Mouse (Mus musculus): ENCODE measurements around the gene Inf2. TPM values are rescaled to one million over a fixed set of nuclear protein-coding genes. Genes with fewer than 3 reads are reported as not detected.

Inf2 gene
- polyA plus RNA-seq, 1 experiment from 2014 or later = 5.3 TPM

GRCm38 (mm10) chr12:112630029-112630428, 41.4 kb downstream of the Inf2 start:
- no peaks in the 10 kb centered on the region for H3K36me3 ChIP-seq (ENCODE audit: insufficient read depth, low read length)
- 89% methylated on average over 12 of the region's 12 CpGs for WGBS
- no peak overlapping the region for H3K9ac ChIP-seq (replicated peaks; ENCODE audit: low read length)
- peaks cover 28% of the 10 kb centered on the region for H3K4me1 ChIP-seq (ENCODE audit: insufficient read depth, low read length)
- H3K27me3 ChIP-seq (ENCODE audit: insufficient read depth, low read length) = no peaks in the 10 kb centered on the region
- H3K4me2 ChIP-seq (replicated peaks; ENCODE audit: low read depth, low read length) = no peak overlapping the region
- H3K27ac ChIP-seq (ENCODE audit: low read length) = no peak overlapping the region
- H3K9me3 ChIP-seq (ENCODE audit: low read length) = no peaks in the 10 kb centered on the region
- no peak overlapping the region for H3K4me3 ChIP-seq (ENCODE audit: low read length)
- no peak for ATAC-seq (ENCODE audit: low FRiP score, low TSS enrichment)

- Histone ChIP-seq H3K36me3 (ENCODE audit: insufficient read depth, low read length) (no peaks in the 10 kb centered on the region), H3K4me3 (ENCODE audit: low read length) (no peak overlapping the region), H3K9me3 (ENCODE audit: low read length) (no peaks in the 10 kb centered on the region), H3K27ac (ENCODE audit: low read length) (no peak overlapping the region), H3K27me3 (ENCODE audit: insufficient read depth, low read length) (no peaks in the 10 kb centered on the region), H3K9ac (replicated peaks; ENCODE audit: low read length) (no peak overlapping the region), H3K4me1 (ENCODE audit: insufficient read depth, low read length) (peaks cover 28% of the 10 kb centered on the region), H3K4me2 (replicated peaks; ENCODE audit: low read depth, low read length) (no peak overlapping the region)
- WGBS = 77% methylated on average over 5 of the region's 5 CpGs
- no peak for ATAC-seq (ENCODE audit: low FRiP score, low TSS enrichment)
Measured at GRCm38 (mm10) chr12:112630796-112631195, 42.2 kb downstream of the Inf2 start.

- no peaks in the 10 kb centered on the region for H3K27me3 ChIP-seq (ENCODE audit: insufficient read depth, low read length)
- no peaks in the 10 kb centered on the region for H3K36me3 ChIP-seq (ENCODE audit: insufficient read depth, low read length)
- H3K4me3 ChIP-seq (ENCODE audit: low read length) = no peak overlapping the region
- 11% methylated on average over 1 of the region's 1 CpGs for WGBS
- H3K4me2 ChIP-seq (replicated peaks; ENCODE audit: low read depth, low read length) = no peak overlapping the region
- 0 out of 2 replicates have a peak overlapping the region, but pooled peaks have one; percentile 40 for H3K27ac ChIP-seq (ENCODE audit: low read length)
- H3K4me1 ChIP-seq (ENCODE audit: insufficient read depth, low read length) = peaks cover 28% of the 10 kb centered on the region
- H3K9ac ChIP-seq (replicated peaks; ENCODE audit: low read length) = no peak overlapping the region
- H3K9me3 ChIP-seq (ENCODE audit: low read length) = no peaks in the 10 kb centered on the region
- ATAC-seq (ENCODE audit: low FRiP score, low TSS enrichment) = no peak
Measured at GRCm38 (mm10) chr12:112631472-112631871, 42.9 kb downstream of the Inf2 start.

GRCm38 (mm10) chr12:112632084-112632777, 43.6 kb downstream of the Inf2 start:
- ATAC-seq (ENCODE audit: low FRiP score, low TSS enrichment) = no peak
- H3K4me2 ChIP-seq (replicated peaks; ENCODE audit: low read depth, low read length) = no peak overlapping the region
- H3K27me3 ChIP-seq (ENCODE audit: insufficient read depth, low read length) = no peaks in the 10 kb centered on the region
- WGBS = 62% methylated on average over 11 of the region's 11 CpGs
- H3K27ac ChIP-seq (ENCODE audit: low read length) = no peak overlapping the region
- no peak overlapping the region for H3K9ac ChIP-seq (replicated peaks; ENCODE audit: low read length)
- H3K36me3 ChIP-seq (ENCODE audit: insufficient read depth, low read length) = no peaks in the 10 kb centered on the region
- no peak overlapping the region for H3K4me3 ChIP-seq (ENCODE audit: low read length)
- H3K4me1 ChIP-seq (ENCODE audit: insufficient read depth, low read length) = peaks cover 28% of the 10 kb centered on the region
- H3K9me3 ChIP-seq (ENCODE audit: low read length) = no peaks in the 10 kb centered on the region

- H3K4me1 ChIP-seq (ENCODE audit: insufficient read depth, low read length) = peaks cover 28% of the 10 kb centered on the region
- no peak for ATAC-seq (ENCODE audit: low FRiP score, low TSS enrichment)
- H3K27ac ChIP-seq (ENCODE audit: low read length) = no peak overlapping the region
- H3K4me2 ChIP-seq (replicated peaks; ENCODE audit: low read depth, low read length) = no peak overlapping the region
- H3K9me3 ChIP-seq (ENCODE audit: low read length) = no peaks in the 10 kb centered on the region
- H3K36me3 ChIP-seq (ENCODE audit: insufficient read depth, low read length) = no peaks in the 10 kb centered on the region
- no peak overlapping the region for H3K4me3 ChIP-seq (ENCODE audit: low read length)
- 79% methylated on average over 5 of the region's 5 CpGs for WGBS
- no peak overlapping the region; the same call in 1 of the 2 replicates for H3K9ac ChIP-seq (replicated peaks; ENCODE audit: low read length)
- no peaks in the 10 kb centered on the region for H3K27me3 ChIP-seq (ENCODE audit: insufficient read depth, low read length)
Measured at GRCm38 (mm10) chr12:112632907-112633306, 44.3 kb downstream of the Inf2 start.

- Histone ChIP-seq H3K9me3 (ENCODE audit: low read length) (no peaks in the 10 kb centered on the region), H3K36me3 (ENCODE audit: insufficient read depth, low read length) (no peaks in the 10 kb centered on the region), H3K27ac (ENCODE audit: low read length) (no peak overlapping the region), H3K27me3 (ENCODE audit: insufficient read depth, low read length) (no peaks in the 10 kb centered on the region), H3K4me1 (ENCODE audit: insufficient read depth, low read length) (peaks cover 22% of the 10 kb centered on the region), H3K9ac (replicated peaks; ENCODE audit: low read length) (no peak overlapping the region), H3K4me2 (replicated peaks; ENCODE audit: low read depth, low read length) (no peak overlapping the region), H3K4me3 (ENCODE audit: low read length) (no peak overlapping the region)
- 52% methylated on average over 9 of the region's 9 CpGs for WGBS
- ATAC-seq (ENCODE audit: low FRiP score, low TSS enrichment) = no peak
Measured at GRCm38 (mm10) chr12:112633686-112634085, 45.1 kb downstream of the Inf2 start.

GRCm38 (mm10) chr12:112639526-112639925, 50.9 kb downstream of the Inf2 start:
- Histone ChIP-seq H3K9me3 (ENCODE audit: low read length) (no peaks in the 10 kb centered on the region), H3K27ac (ENCODE audit: low read length) (no peak overlapping the region), H3K4me3 (ENCODE audit: low read length) (no peak overlapping the region), H3K27me3 (ENCODE audit: insufficient read depth, low read length) (no peaks in the 10 kb centered on the region), H3K4me2 (replicated peaks; ENCODE audit: low read depth, low read length) (no peak overlapping the region), H3K9ac (replicated peaks; ENCODE audit: low read length) (no peak overlapping the region), H3K4me1 (ENCODE audit: insufficient read depth, low read length) (peaks cover 3% of the 10 kb centered on the region; the same call in 1 of the 2 replicates), H3K36me3 (ENCODE audit: insufficient read depth, low read length) (no peaks in the 10 kb centered on the region)
- 79% methylated on average over 10 of the region's 10 CpGs for WGBS
- ATAC-seq (ENCODE audit: low FRiP score, low TSS enrichment) = no peak

GRCm38 (mm10) chr12:112643126-112643525, 54.5 kb downstream of the Inf2 start:
- Histone ChIP-seq H3K36me3 (ENCODE audit: insufficient read depth, low read length) (peaks cover 10% of the 10 kb centered on the region; the same call in 1 of the 2 replicates), H3K9ac (replicated peaks; ENCODE audit: low read length) (no peak overlapping the region), H3K4me3 (ENCODE audit: low read length) (no peak overlapping the region), H3K4me2 (replicated peaks; ENCODE audit: low read depth, low read length) (no peak overlapping the region), H3K27ac (ENCODE audit: low read length) (no peak overlapping the region), H3K9me3 (ENCODE audit: low read length) (no peaks in the 10 kb centered on the region), H3K27me3 (ENCODE audit: insufficient read depth, low read length) (no peaks in the 10 kb centered on the region), H3K4me1 (ENCODE audit: insufficient read depth, low read length) (peaks cover 20% of the 10 kb centered on the region)
- WGBS = 89% methylated on average over 6 of the region's 6 CpGs
- ATAC-seq (ENCODE audit: low FRiP score, low TSS enrichment) = no peak

- no peaks in the 10 kb centered on the region for H3K9me3 ChIP-seq (ENCODE audit: low read length)
- H3K4me2 ChIP-seq (replicated peaks; ENCODE audit: low read depth, low read length) = peak within 1 kb of the TSS; percentile 81
- peak; percentile 98 for ATAC-seq (ENCODE audit: low FRiP score, low TSS enrichment)
- H3K27me3 ChIP-seq (ENCODE audit: insufficient read depth, low read length) = no peaks in the 10 kb centered on the region
- H3K27ac ChIP-seq (ENCODE audit: low read length) = peak within 1 kb of the TSS; percentile 90
- H3K4me3 ChIP-seq (ENCODE audit: low read length) = peak within 1 kb of the TSS; percentile 62
- peaks cover 20% of the 10 kb centered on the region for H3K4me1 ChIP-seq (ENCODE audit: insufficient read depth, low read length)
- H3K9ac ChIP-seq (replicated peaks; ENCODE audit: low read length) = peak within 1 kb of the TSS; percentile 82
- peaks cover 22% of the 10 kb centered on the region for H3K36me3 ChIP-seq (ENCODE audit: insufficient read depth, low read length)
- 2% methylated on average over 46 of the region's 46 CpGs for WGBS
Measured at GRCm38 (mm10) chr12:112644180-112644854, 55.7 kb downstream of the Inf2 start, which contains the start of gene Siva1. Gene Siva1, plus strand, starts transcription at chr12:112644679.
